In the genomic region with DNA sequence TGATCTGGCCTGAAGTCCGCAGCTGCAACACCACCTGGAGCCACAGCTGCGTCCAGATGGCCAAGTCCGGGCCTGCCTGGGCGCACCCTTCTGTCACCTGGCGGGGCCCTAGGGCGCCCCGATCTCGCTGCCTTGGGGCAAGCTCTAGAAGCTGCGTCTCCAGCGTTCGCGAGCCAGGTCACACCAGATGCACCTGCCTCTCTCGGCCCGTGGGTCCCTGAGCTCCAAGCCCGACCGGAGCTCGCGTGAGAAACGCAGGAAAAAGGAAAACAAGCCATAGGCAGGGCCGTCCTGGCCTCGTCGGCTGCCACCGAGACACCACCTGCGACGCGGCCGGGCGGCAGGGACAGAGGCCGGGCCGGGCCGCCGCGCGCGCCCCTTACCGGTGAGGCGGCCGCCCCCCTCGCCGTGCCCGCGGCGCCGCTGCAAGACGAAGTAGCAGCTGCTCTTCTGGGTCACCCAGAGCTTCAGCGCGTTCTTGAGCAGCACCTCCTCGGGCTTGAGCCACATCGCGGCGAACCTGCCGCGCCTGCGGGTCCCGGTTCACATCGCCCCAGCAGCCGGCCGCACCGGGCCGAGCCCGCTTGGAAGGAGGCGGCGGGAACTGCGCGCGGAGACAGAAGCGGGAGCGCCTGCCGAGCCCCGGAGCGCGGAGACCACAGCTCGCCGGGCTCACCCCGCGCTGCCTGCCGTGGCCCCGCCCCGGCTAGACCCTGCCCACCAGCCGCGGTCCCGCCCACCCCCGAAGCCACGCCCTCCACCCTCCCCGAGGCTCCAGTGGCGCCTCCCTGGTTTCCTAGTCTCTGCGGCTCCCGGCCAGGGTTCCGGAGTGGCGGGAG, we compare ENCODE assay signal across 8 mouse cellular contexts. TPM values are rescaled to one million over a fixed set of nuclear protein-coding genes. Genes with fewer than 3 reads are reported as not detected.
A peak's percentile ranks its signal among the peaks of the same experiment; 100 is the strongest.
DNase-seq lines count a peak whose midpoint lies in the region; ATAC-seq and TF ChIP-seq lines count a peak whose summit lies in the region.

A gene (minus strand): TSS at position 699 of the 839 bp plus-strand sequence.

- no peak for TF ChIP-seq CTCF in left cerebral cortex, adult 2 months (IDR thresholded peaks at IDR 0.05)

- H3K9me3 ChIP-seq in hindbrain, embryonic 15.5 days = no peaks in the 10 kb centered on the region

- H3K27me3 ChIP-seq in hindbrain, embryonic 15.5 days = 0 out of 2 replicates have a peak, but pooled peaks cover 3% of the 10 kb centered on the region

- H3K36me3 ChIP-seq in hindbrain, embryonic 15.5 days = no peaks in the 10 kb centered on the region
- H3K36me3 ChIP-seq in macrophage (ENCODE audit: inconsistent target) = no peaks in the 10 kb centered on the region

- H3K27ac ChIP-seq in hindbrain, embryonic 15.5 days (replicated peaks) = peak within 1 kb of the TSS; percentile 88
- H3K27ac ChIP-seq in left cerebral cortex, adult 2 months = peak within 1 kb of the TSS; percentile 87
- peak within 1 kb of the TSS; percentile 54 for H3K27ac ChIP-seq in macrophage

- H3K79me2 ChIP-seq in macrophage (ENCODE audit: inconsistent target) = peaks cover 44% of the 10 kb centered on the region; the same call in 1 of the 2 replicates

- intact Hi-C loops in left cerebral cortex, adult 2 months (cut with DNase I) = loop anchor here (2.0 kb wide), 1 partner anchor 31 kb away; no protein-coding TSS in a partner anchor

- H3K4me2 ChIP-seq in hindbrain, embryonic 15.5 days = peak within 1 kb of the TSS; percentile 89

- under 1% methylated on average over 90 of the region's 90 CpGs for WGBS in hindbrain, embryonic 15.5 days
- 1% methylated on average over 83 of the region's 90 CpGs for WGBS in macrophage (ENCODE audit: missing documents)

- DNase-seq in cerebellum, postnatal 4 days (ENCODE audit: low spot score in 2 of 2) = peak; percentile 71 to 82
- peak; percentile 94 for DNase-seq in gastrocnemius, adult 18-20 months (ENCODE audit: low spot score)
- peak; percentile 78 to 85 for DNase-seq in left cerebral cortex, adult 2 months (ENCODE audit: extremely low spot score in 1 of 2, low spot score in 2 of 2)
- DNase-seq in right cerebral cortex, adult 18-20 months = peak; percentile 88
- peak; percentile 90 for DNase-seq in urinary bladder, adult 2 months (ENCODE audit: low spot score)

- ATAC-seq in activated CD4-positive, CD25-positive, alpha-beta regulatory T cell, adult 4 months = peak; percentile 72
- ATAC-seq in hindbrain, embryonic 15.5 days (ENCODE audit: low FRiP score, low read depth) = peak; percentile 95

- peak within 1 kb of the TSS; percentile 91 for H3K4me3 ChIP-seq in hindbrain, embryonic 15.5 days
- H3K4me3 ChIP-seq in left cerebral cortex, adult 2 months = peak within 1 kb of the TSS; percentile 95
- H3K4me3 ChIP-seq in macrophage (ENCODE audit: inconsistent target) = peak within 1 kb of the TSS; percentile 40

- peaks cover 18% of the 10 kb centered on the region for H3K4me1 ChIP-seq in hindbrain, embryonic 15.5 days (replicated peaks)

- peak within 1 kb of the TSS; percentile 86 for H3K9ac ChIP-seq in hindbrain, embryonic 15.5 days

RNA-seq across cellular contexts. Expression of the gene that starts here (rescaled TPM):
- 1 to 10 TPM in 1 of 2 experiments, under 1 TPM in 1; 0.41 to 1.4 TPM for polyA plus RNA-seq in activated CD4-positive, CD25-positive, alpha-beta regulatory T cell, adult 4 months (2017; shearing (Covaris generic))
- total RNA-seq in gastrocnemius, adult 18-20 months (2021) = 1 to 10 TPM; 8.3 to 9.5 TPM
- polyA plus RNA-seq in hindbrain, embryonic 15.5 days (2015; fragmentation: Nextera tagmentation; extraction: Ambion mirVana) = 10.5 and 11.2 TPM in 2 replicates
- 10 to 100 TPM; 18.3 to 20.2 TPM for total RNA-seq in left cerebral cortex, adult 2 months (2021)
- total RNA-seq in macrophage (2018; cell fraction: chromatin; rRNA removed) = 10 to 100 TPM in 25 of 26 experiments, 1 to 10 TPM in 1; 7.2 to 72.3 (median 50.0) TPM
- total RNA-seq in macrophage (2018; cell fraction: cytosol; rRNA removed) = 10 to 100 TPM in 24 of 26 experiments, 1 to 10 TPM in 2; 7.1 to 20.0 (median 15.6) TPM
- 10 to 100 TPM; 14.7 to 58.3 (median 33.5) TPM for total RNA-seq in macrophage (2018; cell fraction: nucleus; rRNA removed)
- 7.5 to 23.4 TPM (median 13.9 TPM) in 3 replicates for polyA plus RNA-seq in macrophage (2018)
- 40.9 and 41.8 TPM in 2 replicates for polyA plus RNA-seq in urinary bladder, adult 2 months (2012; rRNA removed)

Comparison
In these comparisons a context has a peak if more than half of its experiments do, and no peak if none do; other contexts are left out.
1. Peak in every context shown above with its lines: DNase-seq, ATAC-seq, H3K4me3 ChIP-seq and H3K27ac ChIP-seq.
2. H3K4me3 ChIP-seq: peak in every context shown above with its lines; median percentile 95 in left cerebral cortex, adult 2 months; 91 in hindbrain, embryonic 15.5 days; 40 in macrophage.